Mouse (Mus musculus) gastrocnemius, adult 8-10 months (tissue): ENCODE results near the gene Gbp4. TPM values are rescaled to one million over a fixed set of nuclear protein-coding genes. Genes with fewer than 3 reads are reported as not detected.
A peak's percentile ranks its signal among the peaks of the same experiment; 100 is the strongest.
"Not testable (repeated sequence)": the region's sequence is repeated elsewhere in the genome, so short reads cannot be mapped to it uniquely, and the experiment has no call there.

Source experiments
- DNase-seq, 2 experiments: peaks; one replicate each; pipeline ENCODE4 v3.0.0; 2022; ENCODE audit warnings: low spot score in 2 of 2
- total RNA-seq, 4 experiments: library from RNA; stranded (reverse); gene quantifications; 2 replicates each; pipeline ENCODE4 v1.2.4; 2022

Gbp4 gene
- total RNA-seq = 1 to 10 TPM; 1.4 to 1.8 (median 1.6) TPM

DNA sequence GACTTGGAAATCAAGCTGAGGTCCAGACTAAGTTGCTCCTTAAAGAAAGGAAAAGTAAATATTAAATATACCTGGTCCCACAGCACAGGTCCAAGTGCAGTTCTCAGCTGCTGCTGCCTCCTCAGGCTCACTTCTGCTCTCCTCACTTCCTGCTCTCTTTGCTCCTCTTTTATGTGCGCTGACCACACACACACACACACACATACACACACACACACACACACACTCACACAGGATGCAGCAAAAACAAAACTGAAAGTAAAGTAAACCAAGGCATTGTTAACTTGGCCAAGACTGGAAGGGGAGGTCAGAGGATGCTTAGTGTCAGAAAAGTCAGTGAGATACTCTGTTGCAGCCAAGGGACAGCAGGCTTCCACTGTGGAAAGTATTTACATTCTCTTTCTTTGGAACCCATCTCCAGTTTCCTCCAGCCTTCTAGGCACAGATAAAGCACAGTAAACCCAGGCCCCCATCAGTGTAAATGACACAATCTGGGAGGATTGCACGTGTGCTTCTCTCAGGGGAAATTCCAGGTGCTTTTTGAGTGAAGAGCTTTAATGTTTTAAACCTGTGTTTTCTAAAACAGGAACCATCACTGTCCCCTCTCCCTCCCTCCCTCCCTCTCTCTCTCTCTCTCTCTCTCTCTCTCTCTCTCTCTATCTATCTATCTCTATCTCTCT is at the start of gene Gbp4, which contains the start of the genes Gbp9 and Gbp8:
Gene Gbp4, minus strand, starts transcription at position 178 of the 680 bp plus-strand sequence.
Gene Gbp9, minus strand, starts transcription at position 131 of the 680 bp plus-strand sequence.
Gene Gbp8, minus strand, starts transcription at position 132 of the 680 bp plus-strand sequence.
- DNase-seq = not testable (repeated sequence)

DNA sequence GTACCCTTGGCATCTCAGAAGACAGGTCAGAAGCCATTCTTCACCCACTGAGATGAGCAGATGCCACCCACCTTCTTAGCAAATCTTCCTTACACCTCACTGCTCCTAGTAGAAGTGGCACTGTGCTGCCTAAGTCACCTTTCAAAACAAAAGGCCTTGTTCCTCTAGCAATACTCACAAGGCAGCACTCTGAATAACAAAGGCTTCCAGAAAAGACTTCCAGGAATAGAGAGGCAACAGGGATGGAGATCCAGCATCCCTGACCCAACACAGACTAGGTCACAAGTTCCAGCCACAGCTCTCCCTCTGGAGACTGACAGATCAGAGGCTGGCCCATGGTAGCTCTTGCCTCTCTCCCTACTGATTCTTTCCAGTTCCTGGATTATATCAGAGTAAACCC is 42.1 kb upstream of the Gbp4 start:
- DNase-seq = no peak

DNA sequence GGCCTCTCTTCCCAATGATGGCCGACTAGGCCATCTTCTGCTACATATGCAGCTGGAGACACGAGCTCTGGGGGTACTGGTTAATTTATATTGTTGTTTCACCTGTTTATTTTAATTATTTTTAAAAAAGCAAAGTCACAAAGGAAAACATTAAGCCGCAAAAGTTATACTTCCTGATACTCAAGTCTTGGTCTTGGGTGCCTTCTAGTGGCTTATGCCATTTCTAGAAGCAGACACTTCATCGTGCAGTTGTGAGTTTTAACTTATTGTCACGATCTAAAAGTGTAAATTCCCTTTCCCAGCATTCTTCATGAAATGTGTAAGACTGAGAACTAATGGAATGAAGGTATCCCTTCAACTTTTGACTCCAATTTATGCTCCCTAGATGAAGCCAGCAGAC is 17.2 kb upstream of the Gbp4 start:
- no peak for DNase-seq

DNA sequence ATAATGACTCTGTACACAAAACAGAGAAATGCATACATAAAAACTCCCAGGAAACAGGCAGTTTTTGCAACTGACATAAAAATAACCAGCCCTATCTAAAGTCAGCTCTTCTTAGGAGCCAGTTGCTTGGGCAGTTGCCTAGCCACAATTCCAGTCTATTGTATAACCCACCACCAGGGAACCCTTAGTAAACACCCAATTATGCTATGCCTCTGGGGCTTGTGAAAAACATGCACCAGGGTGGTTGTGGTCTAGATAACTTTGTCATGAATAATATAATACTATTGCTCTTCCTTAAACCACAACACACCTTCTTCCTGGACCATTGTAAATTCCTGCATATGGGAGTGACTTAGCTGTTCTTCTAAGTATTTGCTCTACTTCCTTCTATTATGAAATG is 14.7 kb upstream of the Gbp4 start:
- DNase-seq = no peak

DNA sequence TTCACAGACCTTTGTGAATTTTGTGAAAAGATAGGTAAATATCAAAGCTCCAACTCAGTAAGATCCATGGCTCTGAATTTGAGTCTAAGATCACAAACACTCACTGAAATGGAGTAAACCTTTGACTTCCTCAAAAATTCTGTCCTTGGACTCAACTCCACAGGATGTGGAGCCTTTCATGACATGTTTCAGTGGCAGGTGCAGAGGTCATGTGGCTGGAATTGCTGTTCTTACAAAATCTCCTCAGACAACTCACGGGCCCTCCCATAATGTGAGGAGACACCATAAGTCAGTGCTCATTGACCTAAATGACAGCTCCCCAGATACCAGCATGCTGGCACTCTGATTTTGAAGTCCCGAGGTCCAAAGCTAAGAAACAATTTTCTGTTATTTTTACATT is 8.7 kb upstream of the Gbp4 start:
- DNase-seq = not testable (repeated sequence)

DNA sequence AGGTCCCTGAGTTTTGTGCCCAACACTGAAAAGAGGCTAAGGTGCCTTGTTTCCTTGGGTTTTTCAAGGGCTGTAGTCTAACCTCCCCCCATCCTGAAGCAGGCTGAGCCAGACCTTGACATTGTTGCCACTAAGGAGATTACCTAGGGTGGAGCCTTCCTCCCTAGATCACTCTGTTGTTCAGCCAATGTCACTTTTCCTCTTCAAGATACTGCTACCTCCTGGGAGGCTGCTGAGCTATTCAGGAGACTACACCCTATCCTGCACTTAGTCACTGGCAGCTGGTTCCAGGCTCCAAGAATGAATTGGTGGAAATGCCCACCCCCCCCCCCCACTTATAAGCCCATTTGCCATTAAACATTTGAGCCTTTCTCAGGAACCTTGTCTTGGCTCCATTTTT is 7.1 kb upstream of the Gbp4 start:
- no peak for DNase-seq

DNA sequence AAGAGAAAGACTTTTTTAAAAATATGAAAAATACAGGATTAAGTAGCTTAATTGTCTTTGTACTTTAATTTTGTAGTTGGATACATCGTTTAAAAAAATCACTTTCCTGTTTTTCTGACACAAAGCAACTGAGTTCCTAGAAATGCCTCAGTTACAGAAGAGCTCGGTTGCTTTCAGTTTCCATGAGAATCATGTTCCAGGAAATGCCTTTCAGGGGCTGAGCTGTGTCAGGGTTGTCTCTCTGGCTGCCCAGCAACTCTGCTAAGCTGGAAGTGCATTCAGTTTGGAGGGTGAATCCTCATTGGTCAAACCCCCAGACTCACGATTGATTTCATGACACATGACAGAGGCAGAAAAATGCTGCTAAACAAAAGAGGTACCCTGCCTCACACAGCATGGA is 6.3 kb upstream of the Gbp4 start:
- DNase-seq = not testable (repeated sequence)

DNA sequence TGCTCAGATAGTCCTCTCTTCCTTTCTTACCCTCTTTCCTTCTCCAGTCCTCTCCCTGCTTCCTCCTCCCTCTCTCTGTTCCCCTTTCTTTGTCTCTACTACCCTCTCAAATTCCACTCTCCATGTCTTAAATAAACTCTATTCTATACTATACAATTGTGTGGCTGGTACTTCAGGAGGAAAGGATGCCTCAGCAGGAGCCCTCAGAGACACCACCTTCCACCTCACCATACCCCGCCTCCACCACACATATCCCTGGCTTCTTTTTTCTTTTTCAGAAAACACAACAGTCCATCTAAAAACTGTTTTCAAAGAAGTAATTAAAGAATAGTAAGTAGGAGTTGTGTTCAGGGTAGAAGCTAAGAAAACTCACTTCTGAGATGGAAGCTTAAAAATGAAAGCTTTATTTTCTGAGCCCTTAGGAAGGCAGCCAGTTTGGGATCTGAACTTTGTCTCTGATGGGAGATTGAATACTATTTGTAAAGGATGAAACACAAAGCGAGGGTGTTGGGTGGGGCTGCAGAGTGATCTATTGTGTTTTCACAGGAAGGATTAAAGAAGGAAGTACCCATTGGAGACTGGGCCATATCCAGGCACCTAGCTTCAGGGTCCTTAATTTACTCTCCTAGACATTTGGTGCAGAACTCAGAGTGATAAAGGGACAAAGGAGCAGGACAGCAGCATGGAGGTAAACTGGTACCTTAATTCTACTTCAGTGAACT is 864 bp upstream of the Gbp4 start:
- DNase-seq = not testable (repeated sequence)

DNA sequence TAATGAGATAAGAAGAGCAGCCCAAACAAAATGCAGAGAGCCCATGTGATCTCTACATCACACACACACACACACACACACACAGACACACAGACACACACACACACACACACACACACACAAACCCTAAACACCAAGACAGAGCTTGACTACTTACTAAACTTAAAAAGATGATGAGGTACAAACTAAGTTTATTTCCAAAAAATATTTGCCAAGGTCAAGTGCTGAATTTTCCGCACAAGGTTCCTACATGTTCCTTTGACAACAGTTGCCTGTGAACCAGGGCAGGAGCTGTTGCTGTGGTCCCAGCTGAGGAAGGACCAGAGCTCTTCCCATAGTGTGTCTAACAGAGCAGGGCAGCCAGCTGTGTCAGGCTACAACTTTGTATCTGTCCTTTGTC is 480 bp downstream of the Gbp4 start:
- no peak for DNase-seq

DNA sequence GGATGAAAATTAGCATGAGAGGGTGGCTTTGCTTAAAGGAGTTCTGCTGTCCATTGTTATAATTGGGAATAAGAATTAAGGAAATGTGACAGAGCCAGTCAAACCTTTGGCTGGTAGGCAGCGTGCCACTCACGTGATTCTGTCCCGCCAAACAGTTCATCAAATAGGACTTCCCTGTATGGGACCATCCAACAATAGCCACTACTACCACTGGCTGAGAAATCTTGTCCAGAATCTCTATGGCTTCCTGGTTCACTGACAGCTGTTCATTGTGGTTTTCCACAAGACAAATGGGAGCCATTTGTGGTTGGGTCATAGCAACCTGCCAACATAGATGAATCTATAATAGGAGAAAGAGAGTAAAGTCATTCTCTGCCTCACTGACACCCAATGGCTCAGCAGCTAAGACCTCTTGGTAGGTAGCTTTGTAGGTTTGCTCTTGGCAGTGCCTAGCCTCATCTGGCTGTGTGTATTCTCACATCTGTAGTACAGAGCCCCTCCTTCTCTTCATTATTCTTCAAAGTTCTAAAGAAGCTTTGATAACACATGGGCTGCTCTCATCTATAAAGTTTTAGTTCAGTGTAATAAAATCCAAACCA is 2.6 kb downstream of the Gbp4 start:
- DNase-seq = not testable (repeated sequence)

DNA sequence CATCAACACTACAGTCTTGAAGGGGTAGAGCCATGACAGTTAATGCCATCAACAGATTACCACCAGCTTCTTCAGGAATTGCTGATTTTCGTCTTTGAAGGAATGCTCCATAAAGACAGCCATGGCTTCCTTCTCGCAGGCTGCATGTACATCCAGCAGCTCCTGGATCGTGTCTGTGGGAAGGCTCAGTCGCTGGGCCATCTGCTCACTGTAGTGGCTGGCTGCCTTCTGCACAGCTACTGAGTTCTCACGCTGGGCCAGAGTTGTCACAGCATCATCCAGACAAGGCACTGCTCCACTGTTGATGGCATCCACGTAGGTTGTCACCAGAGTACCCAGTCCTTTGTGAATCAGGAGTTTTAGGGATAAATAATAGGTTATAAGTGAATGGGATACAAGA is 17.7 kb downstream of the Gbp4 start:
- DNase-seq = not testable (repeated sequence)

DNA sequence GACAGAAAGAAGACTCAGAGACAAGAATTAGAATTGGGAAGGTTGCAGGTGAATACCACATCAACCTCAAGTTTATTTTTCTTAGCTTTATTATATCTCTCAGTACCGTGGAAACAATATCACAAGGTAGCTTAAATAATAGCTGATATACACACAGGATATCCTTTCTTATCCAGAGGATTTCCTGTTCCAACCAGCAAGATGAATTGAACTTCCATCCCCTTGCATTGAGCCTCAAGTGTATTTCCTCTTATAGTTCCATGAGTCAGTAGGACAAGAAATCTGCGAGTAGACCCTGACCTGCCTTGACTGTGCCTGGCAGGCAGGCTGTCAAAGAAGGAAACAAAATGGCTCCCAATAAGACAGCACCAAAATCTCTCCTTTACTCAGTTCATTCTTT is 23.6 kb downstream of the Gbp4 start:
- no peak for DNase-seq

DNA sequence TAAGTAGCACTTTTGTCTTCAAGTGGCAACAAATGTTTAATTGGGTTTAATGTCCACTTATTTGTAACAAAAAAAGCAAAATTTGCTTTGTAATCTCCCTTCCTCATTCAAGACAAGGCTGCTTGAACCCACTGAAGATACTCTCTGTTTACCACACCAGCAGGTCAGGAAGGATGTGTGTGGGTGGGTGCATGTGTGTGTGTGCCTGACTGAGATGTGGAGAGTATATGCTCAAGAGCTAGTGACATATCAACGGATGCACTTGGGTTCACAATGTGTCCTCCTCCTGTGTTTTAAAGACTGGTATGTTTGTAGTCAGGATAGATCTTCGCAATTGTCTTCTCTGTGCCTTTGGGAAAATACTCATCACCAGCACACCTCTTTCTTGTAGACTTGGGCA is 24.7 kb downstream of the Gbp4 start:
- DNase-seq = no peak

DNA sequence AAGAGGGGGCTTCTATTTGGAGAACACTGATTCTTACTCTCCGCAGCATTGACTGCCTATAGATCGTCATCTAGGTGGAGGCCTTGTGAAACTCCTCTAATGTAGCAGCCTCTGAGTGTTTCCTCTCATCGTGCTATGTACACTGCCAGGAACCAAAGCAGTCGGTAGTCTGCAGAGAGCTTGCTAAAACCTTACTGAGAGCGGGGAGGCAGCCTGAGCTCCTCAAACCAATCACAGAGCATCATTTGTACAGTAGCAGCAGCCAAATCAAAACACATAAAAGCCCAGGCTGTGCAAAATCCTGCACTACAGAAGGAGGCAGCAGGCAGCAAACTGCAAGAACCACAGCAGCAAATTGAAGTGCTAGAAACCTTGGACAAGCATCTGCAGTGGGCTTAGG is 25.7 kb downstream of the Gbp4 start:
- DNase-seq = no peak

DNA sequence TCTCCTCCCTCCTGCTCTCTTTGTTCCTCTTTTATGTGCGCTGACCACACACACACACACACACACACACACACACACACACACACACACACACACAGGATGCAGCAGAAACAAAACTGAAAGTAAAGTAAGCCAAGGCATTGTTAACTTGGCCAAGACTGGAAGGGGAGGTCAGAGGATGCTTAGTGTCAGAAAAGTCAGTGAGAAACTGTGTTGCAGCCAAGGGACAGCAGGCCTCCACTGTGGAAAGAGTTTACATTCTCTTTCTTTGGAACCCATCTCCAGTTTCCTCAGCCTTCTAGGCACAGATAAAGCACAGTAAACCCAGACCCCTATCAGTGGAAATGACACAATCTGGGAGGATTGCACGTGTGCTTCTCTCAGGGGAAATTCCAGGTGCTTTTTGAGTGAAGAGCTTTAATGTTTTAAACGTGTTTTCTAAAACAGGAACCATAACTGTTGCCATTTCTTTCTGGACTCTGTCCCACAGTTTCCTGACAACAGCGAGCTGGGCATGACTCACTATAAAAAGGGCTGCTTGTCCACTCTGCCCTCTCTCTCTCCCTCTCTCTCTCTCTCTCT is 29.0 kb downstream of the Gbp4 start:
- DNase-seq = peak; percentile 10 to 34

DNA sequence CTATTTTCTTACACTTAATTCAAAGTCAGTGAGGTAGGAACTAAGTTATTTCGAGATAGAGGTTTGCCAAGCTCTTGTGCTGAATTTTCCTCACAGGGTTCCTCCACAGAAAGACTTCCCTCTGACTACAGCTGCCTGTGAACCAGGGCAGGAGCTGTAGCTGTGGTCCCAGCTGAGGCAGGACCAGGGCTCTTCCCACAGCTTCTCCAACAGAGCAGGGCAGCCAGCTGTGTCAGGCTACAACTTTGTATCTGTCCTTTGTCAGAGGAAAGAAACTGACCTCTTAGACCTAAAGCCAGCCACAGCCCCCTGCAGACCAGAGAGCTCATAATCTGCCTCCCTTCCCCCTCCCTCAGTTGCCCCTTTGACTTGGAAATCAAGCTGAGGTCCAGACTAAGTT is 29.6 kb downstream of the Gbp4 start:
- DNase-seq = not testable (repeated sequence)

DNA sequence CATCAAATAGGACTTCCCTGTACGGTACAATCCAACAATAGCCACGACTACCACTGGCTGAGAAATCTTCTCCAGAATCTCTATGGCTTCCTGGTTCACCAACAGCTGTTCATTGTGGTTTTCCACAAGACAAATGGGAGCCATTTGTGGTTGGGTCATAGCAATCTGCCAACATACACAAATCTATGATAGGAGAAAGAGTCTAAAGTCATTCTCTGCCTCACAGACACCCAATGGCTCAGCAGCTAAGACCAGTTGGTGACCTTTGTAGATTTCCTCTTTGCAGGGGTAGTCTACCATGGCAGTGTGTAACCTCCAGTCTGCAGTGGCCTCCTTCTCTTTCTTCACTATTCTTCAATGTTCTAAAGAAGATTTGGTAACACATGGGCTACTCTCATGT is 33.7 kb downstream of the Gbp4 start:
- DNase-seq = not testable (repeated sequence)

DNA sequence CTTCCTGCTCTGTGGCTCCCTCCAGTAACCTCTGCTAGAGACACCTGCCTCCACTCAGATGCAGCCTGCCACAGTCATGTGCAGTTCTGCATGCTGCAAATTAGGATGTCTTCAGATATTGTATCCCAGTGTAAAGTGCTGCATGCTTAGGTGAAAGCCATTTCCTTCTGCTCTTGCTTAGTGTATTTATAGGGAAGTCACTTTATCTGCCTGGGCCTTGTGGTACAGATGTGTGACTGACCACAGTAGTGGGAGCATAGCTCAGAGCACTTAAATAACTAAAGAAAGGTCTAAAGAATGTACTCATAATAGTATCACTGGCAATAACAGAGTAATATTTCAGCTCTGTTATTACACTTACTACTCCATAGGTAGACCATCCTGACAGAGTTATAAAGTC is 57.5 kb downstream of the Gbp4 start:
- no peak for DNase-seq

DNA sequence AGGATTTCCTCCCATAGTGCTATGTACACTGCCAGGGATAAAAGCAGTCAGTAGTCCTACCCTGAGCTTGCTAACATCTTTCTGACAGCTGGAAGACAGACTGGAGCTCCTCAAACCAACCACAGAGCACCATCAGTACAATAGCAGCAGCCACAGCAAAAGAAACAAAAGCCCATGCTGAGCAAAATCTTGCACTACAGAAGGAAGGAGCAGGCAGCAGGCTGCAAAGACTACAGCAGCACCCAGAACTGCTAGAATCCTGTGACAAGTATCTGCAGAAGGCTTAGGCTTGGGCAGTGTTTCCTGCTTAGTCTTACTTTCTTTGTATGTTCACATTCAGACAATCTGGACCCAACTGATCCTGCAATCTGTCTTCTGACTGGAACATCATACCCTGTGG is 71.0 kb downstream of the Gbp4 start:
- DNase-seq = not testable (repeated sequence)
